Mouse (Mus musculus): ENCODE data around the gene 5730522E02Rik. TPM values are rescaled to one million over a fixed set of nuclear protein-coding genes. Genes with fewer than 3 reads are reported as not detected.
A peak's percentile ranks its signal among the peaks of the same experiment; 100 is the strongest.
"Not testable (repeated sequence)": the region's sequence is repeated elsewhere in the genome, so short reads cannot be mapped to it uniquely, and the experiment has no call there.

5730522E02Rik gene
- polyA plus RNA-seq (2015; fragmentation: Nextera tagmentation; extraction: Ambion mirVana) = 12.8 and 17.4 TPM in 2 replicates

- peak within 1 kb of the TSS; percentile 86 for H3K4me2 ChIP-seq (ENCODE audit: low read length)
- H3K36me3 ChIP-seq (ENCODE audit: control insufficient read depth, insufficient read depth, low read length) = no peaks in the 10 kb centered on the region
- H3K9me3 ChIP-seq (replicated peaks; ENCODE audit: control insufficient read depth, low read length, poor library complexity, severe bottlenecking) = no peaks in the 10 kb centered on the region
- 2% methylated on average over 31 of the region's 31 CpGs for WGBS
- H3K27me3 ChIP-seq (ENCODE audit: control insufficient read depth, insufficient read depth, low read depth, low read length) = no peaks in the 10 kb centered on the region
- H3K27ac ChIP-seq (ENCODE audit: low read length) = peak within 1 kb of the TSS; percentile 99
- peaks cover 5% of the 10 kb centered on the region for H3K4me1 ChIP-seq (ENCODE audit: control insufficient read depth, insufficient read depth, low read length)
- H3K9ac ChIP-seq (ENCODE audit: low read depth, low read length) = peak within 1 kb of the TSS; percentile 99
- ATAC-seq = no peak
- H3K4me3 ChIP-seq (ENCODE audit: low read depth, low read length) = peak within 1 kb of the TSS; percentile 55
These were observed at the start of gene 5730522E02Rik for GRCm38 (mm10) chr11:26210582-26211180. TSS of gene 5730522E02Rik (minus strand) at chr11:26210763.

- no peak overlapping the region for H3K9ac ChIP-seq (ENCODE audit: low read depth, low read length)
- H3K4me2 ChIP-seq (ENCODE audit: low read length) = no peak overlapping the region
- no peaks in the 10 kb centered on the region for H3K9me3 ChIP-seq (replicated peaks; ENCODE audit: control insufficient read depth, low read length, poor library complexity, severe bottlenecking)
- H3K27ac ChIP-seq (ENCODE audit: low read length) = no peak overlapping the region
- H3K36me3 ChIP-seq (ENCODE audit: control insufficient read depth, insufficient read depth, low read length) = no peaks in the 10 kb centered on the region
- H3K4me3 ChIP-seq (ENCODE audit: low read depth, low read length) = no peak overlapping the region
- H3K4me1 ChIP-seq (ENCODE audit: control insufficient read depth, insufficient read depth, low read length) = no peaks in the 10 kb centered on the region
- 89% methylated on average over 1 of the region's 1 CpGs for WGBS
- no peaks in the 10 kb centered on the region for H3K27me3 ChIP-seq (ENCODE audit: control insufficient read depth, insufficient read depth, low read depth, low read length)
- no peak for ATAC-seq
These were observed 26.0 kb upstream of the 5730522E02Rik start for GRCm38 (mm10) chr11:26236540-26236939.

GRCm38 (mm10) chr11:26229895-26230294, 19.3 kb upstream of the 5730522E02Rik start:
- WGBS = 85% methylated on average over 1 of the region's 1 CpGs
- Histone ChIP-seq H3K4me2 (ENCODE audit: low read length) (no peak overlapping the region), H3K36me3 (ENCODE audit: control insufficient read depth, insufficient read depth, low read length) (no peaks in the 10 kb centered on the region), H3K9ac (ENCODE audit: low read depth, low read length) (no peak overlapping the region), H3K4me1 (ENCODE audit: control insufficient read depth, insufficient read depth, low read length) (no peaks in the 10 kb centered on the region), H3K27ac (ENCODE audit: low read length) (no peak overlapping the region), H3K4me3 (ENCODE audit: low read depth, low read length) (no peak overlapping the region), H3K27me3 (ENCODE audit: control insufficient read depth, insufficient read depth, low read depth, low read length) (no peaks in the 10 kb centered on the region), H3K9me3 (replicated peaks; ENCODE audit: control insufficient read depth, low read length, poor library complexity, severe bottlenecking) (no peaks in the 10 kb centered on the region)
- ATAC-seq = no peak

- 94% methylated on average over 1 of the region's 1 CpGs for WGBS
- ATAC-seq; H3K9ac ChIP-seq (ENCODE audit: low read depth, low read length): not testable (repeated sequence)
These were observed 3.1 kb upstream of the 5730522E02Rik start for GRCm38 (mm10) chr11:26213643-26214042.

GRCm38 (mm10) chr11:26209811-26210581, 567 bp downstream of the 5730522E02Rik start:
- Histone ChIP-seq H3K4me2 (ENCODE audit: low read length) (peak overlapping the region; percentile 86), H3K9ac (ENCODE audit: low read depth, low read length) (peak overlapping the region; percentile 99), H3K27me3 (ENCODE audit: control insufficient read depth, insufficient read depth, low read depth, low read length) (no peaks in the 10 kb centered on the region), H3K36me3 (ENCODE audit: control insufficient read depth, insufficient read depth, low read length) (no peaks in the 10 kb centered on the region), H3K4me1 (ENCODE audit: control insufficient read depth, insufficient read depth, low read length) (peaks cover 5% of the 10 kb centered on the region), H3K4me3 (ENCODE audit: low read depth, low read length) (peak overlapping the region; percentile 55), H3K27ac (ENCODE audit: low read length) (peak overlapping the region; percentile 99), H3K9me3 (replicated peaks; ENCODE audit: control insufficient read depth, low read length, poor library complexity, severe bottlenecking) (no peaks in the 10 kb centered on the region)
- WGBS = under 1% methylated on average over 53 of the region's 73 CpGs
- ATAC-seq = peak; percentile 97

More at GRCm38 (mm10) chr11:26213643-26214042, 3.1 kb upstream of the 5730522E02Rik start:
- H3K36me3 ChIP-seq (ENCODE audit: control insufficient read depth, insufficient read depth, low read length); H3K27ac ChIP-seq (ENCODE audit: low read length); H3K4me2 ChIP-seq (ENCODE audit: low read length); H3K4me3 ChIP-seq (ENCODE audit: low read depth, low read length); H3K27me3 ChIP-seq (ENCODE audit: control insufficient read depth, insufficient read depth, low read depth, low read length); H3K4me1 ChIP-seq (ENCODE audit: control insufficient read depth, insufficient read depth, low read length); H3K9me3 ChIP-seq (replicated peaks; ENCODE audit: control insufficient read depth, low read length, poor library complexity, severe bottlenecking): not testable (repeated sequence)

- Histone ChIP-seq H3K9ac (ENCODE audit: low read depth, low read length) (no peak overlapping the region), H3K4me1 (ENCODE audit: control insufficient read depth, insufficient read depth, low read length) (no peaks in the 10 kb centered on the region), H3K4me3 (ENCODE audit: low read depth, low read length) (no peak overlapping the region), H3K27me3 (ENCODE audit: control insufficient read depth, insufficient read depth, low read depth, low read length) (no peaks in the 10 kb centered on the region), H3K4me2 (ENCODE audit: low read length) (no peak overlapping the region), H3K27ac (ENCODE audit: low read length) (no peak overlapping the region), H3K36me3 (ENCODE audit: control insufficient read depth, insufficient read depth, low read length) (no peaks in the 10 kb centered on the region), H3K9me3 (replicated peaks; ENCODE audit: control insufficient read depth, low read length, poor library complexity, severe bottlenecking) (no peaks in the 10 kb centered on the region)
- 87% methylated on average over 2 of the region's 2 CpGs for WGBS
- ATAC-seq = no peak
These were observed 7.1 kb downstream of the 5730522E02Rik start for GRCm38 (mm10) chr11:26203466-26203865.

GRCm38 (mm10) chr11:26202842-26203241, 7.7 kb downstream of the 5730522E02Rik start:
- Histone ChIP-seq H3K4me1 (ENCODE audit: control insufficient read depth, insufficient read depth, low read length) (no peaks in the 10 kb centered on the region), H3K9ac (ENCODE audit: low read depth, low read length) (no peak overlapping the region), H3K36me3 (ENCODE audit: control insufficient read depth, insufficient read depth, low read length) (no peaks in the 10 kb centered on the region), H3K4me2 (ENCODE audit: low read length) (no peak overlapping the region), H3K27ac (ENCODE audit: low read length) (no peak overlapping the region), H3K27me3 (ENCODE audit: control insufficient read depth, insufficient read depth, low read depth, low read length) (no peaks in the 10 kb centered on the region), H3K9me3 (replicated peaks; ENCODE audit: control insufficient read depth, low read length, poor library complexity, severe bottlenecking) (no peaks in the 10 kb centered on the region), H3K4me3 (ENCODE audit: low read depth, low read length) (no peak overlapping the region)
- WGBS = 86% methylated on average over 5 of the region's 5 CpGs
- ATAC-seq = no peak

- ATAC-seq = 0 out of 2 replicates have a peak, but pooled peaks have one; percentile 28
- Histone ChIP-seq H3K4me1 (ENCODE audit: control insufficient read depth, insufficient read depth, low read length) (no peaks in the 10 kb centered on the region), H3K4me2 (ENCODE audit: low read length) (no peak overlapping the region), H3K36me3 (ENCODE audit: control insufficient read depth, insufficient read depth, low read length) (no peaks in the 10 kb centered on the region), H3K27me3 (ENCODE audit: control insufficient read depth, insufficient read depth, low read depth, low read length) (no peaks in the 10 kb centered on the region), H3K4me3 (ENCODE audit: low read depth, low read length) (no peak overlapping the region), H3K9me3 (replicated peaks; ENCODE audit: control insufficient read depth, low read length, poor library complexity, severe bottlenecking) (no peaks in the 10 kb centered on the region), H3K9ac (ENCODE audit: low read depth, low read length) (no peak overlapping the region), H3K27ac (ENCODE audit: low read length) (no peak overlapping the region)
These were observed 8.8 kb downstream of the 5730522E02Rik start for GRCm38 (mm10) chr11:26201778-26202097.
